Mouse (Mus musculus) thymus, adult 2 months (tissue): ENCODE results near the gene Tubb2b. TPM values are rescaled to one million over a fixed set of nuclear protein-coding genes. Genes with fewer than 3 reads are reported as not detected.

Experiments used
- DNase-seq: peaks from one replicate; pipeline ENCODE4 v3.0.0; 2021
- H3K27ac ChIP-seq: fragments of 200-500 bp; 2 replicates; pipeline ENCODE4 v1.5.1; 2012; ENCODE audit warnings: low read length, control low read depth; ENCODE audit not compliant: control insufficient read depth, insufficient read depth
- H3K27me3 ChIP-seq: fragments of 200-500 bp; 2 replicates; pipeline ENCODE4 v1.6.1; 2012; ENCODE audit warnings: mild to moderate bottlenecking, low read length, moderate library complexity, mixed read lengths; ENCODE audit not compliant: control insufficient read depth, insufficient read depth
- H3K36me3 ChIP-seq: fragments of 200-500 bp; 2 replicates; pipeline ENCODE4 v1.6.1; 2012; ENCODE audit warnings: mild to moderate bottlenecking, low read length, moderate library complexity; ENCODE audit not compliant: control insufficient read depth, insufficient read depth
- H3K4me1 ChIP-seq: fragments of 200-500 bp; replicated peaks from 2 replicates; pipeline ENCODE4 v1.6.1; 2012; ENCODE audit warnings: low read length; ENCODE audit not compliant: control insufficient read depth, insufficient read depth
- H3K4me3 ChIP-seq: fragments of 200-500 bp; 2 replicates; pipeline ENCODE4 v1.5.1; 2012; ENCODE audit warnings: mild to moderate bottlenecking, low read length, control low read depth, moderate library complexity; ENCODE audit not compliant: control insufficient read depth, insufficient read depth
- CTCF ChIP-seq: fragments of 200-500 bp; IDR thresholded peaks from 2 replicates; pipeline ENCODE4 v1.5.1; 2012; ENCODE audit warnings: mild to moderate bottlenecking, control low read depth, low read length, moderate library complexity, borderline replicate concordance; ENCODE audit not compliant: control insufficient read depth, poor library complexity, insufficient read depth; ENCODE audit errors: extremely low read depth
- POLR2A ChIP-seq: fragments of 200-500 bp; IDR thresholded peaks from 2 replicates; pipeline ENCODE4 v1.6.1; 2012; ENCODE audit warnings: mild to moderate bottlenecking, low read length, control low read depth, moderate library complexity; ENCODE audit not compliant: control insufficient read depth, poor library complexity, insufficient read depth; ENCODE audit errors: extremely low read depth
- WGBS: fragments of 180-500 bp; shearing (Covaris S2); methylation state at CpG from one replicate; pipeline ENCODE4 v1.1.7; 2018; 5-methylcytosine and 5-hydroxymethylcytosine counted together
- polyA plus RNA-seq: library from polyadenylated mRNA; depleted of rRNA; stranded (reverse); fragments of >200 nt; gene quantifications from 2 replicates; pipeline ENCODE4 v1.2.3, GENCODE M21; 2012; rRNA removed

Tubb2b gene
- 217 and 264 TPM in 2 replicates for polyA plus RNA-seq

- H3K4me1 ChIP-seq = peaks cover 45% of the 10 kb centered on the region
- TF ChIP-seq CTCF (no peak; the same call in 1 of the 2 replicates), POLR2A (peak; percentile 63)
- peak within 1 kb of the TSS; percentile 57 for H3K27ac ChIP-seq
- DNase-seq = peak; percentile 68
- H3K4me3 ChIP-seq = peak within 1 kb of the TSS; percentile 54
- H3K36me3 ChIP-seq = no peaks in the 10 kb centered on the region
- no peaks in the 10 kb centered on the region for H3K27me3 ChIP-seq
- WGBS = under 1% methylated on average over 26 of the region's 26 CpGs
Measured at GRCm38 (mm10) chr13:34130226-34130731, at the start of gene Tubb2b. Gene Tubb2b, minus strand, starts transcription at chr13:34130466.

GRCm38 (mm10) chr13:34174025-34174424 is 43.8 kb upstream of the Tubb2b start:
- TF ChIP-seq POLR2A (no peak), CTCF (no peak)
- 0 out of 2 replicates have a peak, but pooled peaks cover 4% of the 10 kb centered on the region for H3K36me3 ChIP-seq
- H3K27me3 ChIP-seq = no peaks in the 10 kb centered on the region
- H3K4me1 ChIP-seq = no peaks in the 10 kb centered on the region
- no peak for DNase-seq
- 95% methylated on average over 6 of the region's 6 CpGs for WGBS
- no peak overlapping the region for H3K27ac ChIP-seq
- no peak overlapping the region for H3K4me3 ChIP-seq

GRCm38 (mm10) chr13:34163304-34163975 is 33.2 kb upstream of the Tubb2b start:
- H3K27ac ChIP-seq = no peak overlapping the region
- WGBS = 14% methylated on average over 12 of the region's 12 CpGs

GRCm38 (mm10) chr13:34162491-34163303 is 32.4 kb upstream of the Tubb2b start, which contains the start of gene Psmg4:
Gene Psmg4, plus strand, starts transcription at chr13:34162964.
- H3K36me3 ChIP-seq = no peaks in the 10 kb centered on the region
- peak; percentile 94 for DNase-seq
- TF ChIP-seq POLR2A (peak; percentile 65; the same call in 1 of the 2 replicates), CTCF (0 out of 2 replicates have a peak, but pooled peaks have one; percentile 16)
- H3K4me1 ChIP-seq = peaks cover 9% of the 10 kb centered on the region
- peak within 1 kb of the TSS; percentile 72 for H3K4me3 ChIP-seq
- 6% methylated on average over 44 of the region's 44 CpGs for WGBS
- peak within 1 kb of the TSS; percentile 49 for H3K27ac ChIP-seq
- H3K27me3 ChIP-seq = no peaks in the 10 kb centered on the region

More at GRCm38 (mm10) chr13:34163304-34163975, 33.2 kb upstream of the Tubb2b start:
- DNase-seq = no peak
- H3K4me1 ChIP-seq = peaks cover 9% of the 10 kb centered on the region
- H3K4me3 ChIP-seq = peak overlapping the region; percentile 72
- H3K27me3 ChIP-seq = no peaks in the 10 kb centered on the region
- TF ChIP-seq CTCF (no peak), POLR2A (no peak)
- no peaks in the 10 kb centered on the region for H3K36me3 ChIP-seq

- TF ChIP-seq POLR2A (no peak), CTCF (no peak)
- no peak for DNase-seq
- Histone ChIP-seq H3K27me3 (no peaks in the 10 kb centered on the region), H3K4me1 (peaks cover 9% of the 10 kb centered on the region), H3K27ac (no peak overlapping the region), H3K36me3 (no peaks in the 10 kb centered on the region), H3K4me3 (no peak overlapping the region)
- 93% methylated on average over 1 of the region's 1 CpGs for WGBS
Measured at GRCm38 (mm10) chr13:34159926-34160325, 29.7 kb upstream of the Tubb2b start.

GRCm38 (mm10) chr13:34157596-34158157 is 27.4 kb upstream of the Tubb2b start:
- no peak overlapping the region for H3K27ac ChIP-seq
- no peaks in the 10 kb centered on the region for H3K27me3 ChIP-seq
- H3K36me3 ChIP-seq = no peaks in the 10 kb centered on the region
- DNase-seq = no peak
- no peak overlapping the region for H3K4me3 ChIP-seq
- H3K4me1 ChIP-seq = peaks cover 8% of the 10 kb centered on the region
- TF ChIP-seq CTCF = no peak
- TF ChIP-seq POLR2A = no peak
- 95% methylated on average over 3 of the region's 3 CpGs for WGBS
